Mouse (Mus musculus): ENCODE measurements at regions not wholly inside any gene's neighbourhood (a gene's known extent, or its start where the extent isn't known, plus 50 kb on each side); places are given as distances from the start of the nearest gene placed in this dataset.

DNA sequence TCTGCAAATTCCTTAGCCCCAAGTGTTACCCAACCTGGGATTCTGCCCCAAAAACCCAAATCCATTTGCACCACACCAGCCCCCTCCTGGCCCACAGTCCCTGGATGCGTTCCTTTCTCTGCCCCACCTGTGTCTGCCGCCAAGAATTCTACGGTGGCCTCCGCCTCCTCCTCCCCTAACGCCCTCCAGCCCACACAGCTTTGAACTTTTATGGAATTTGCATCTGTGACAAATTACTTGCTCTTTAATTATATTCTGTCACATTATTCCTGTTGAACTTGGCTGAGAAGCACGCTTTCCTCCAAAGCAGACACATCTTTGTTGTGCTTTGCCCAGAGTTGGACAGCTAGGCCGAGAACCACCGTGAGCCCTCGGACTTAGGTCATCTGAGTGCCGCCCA lies 131.8 kb upstream of the Cops8 start:
- no peaks in the 10 kb centered on the region for H3K27me3 ChIP-seq (ENCODE audit: control insufficient read depth, insufficient read depth, low read length, poor library complexity, severe bottlenecking)
- no peak for DNase-seq (ENCODE audit: low read depth, low spot score)
- no peaks in the 10 kb centered on the region for H3K36me3 ChIP-seq (ENCODE audit: control insufficient read depth, insufficient read depth, low read length, poor library complexity, severe bottlenecking)

DNA sequence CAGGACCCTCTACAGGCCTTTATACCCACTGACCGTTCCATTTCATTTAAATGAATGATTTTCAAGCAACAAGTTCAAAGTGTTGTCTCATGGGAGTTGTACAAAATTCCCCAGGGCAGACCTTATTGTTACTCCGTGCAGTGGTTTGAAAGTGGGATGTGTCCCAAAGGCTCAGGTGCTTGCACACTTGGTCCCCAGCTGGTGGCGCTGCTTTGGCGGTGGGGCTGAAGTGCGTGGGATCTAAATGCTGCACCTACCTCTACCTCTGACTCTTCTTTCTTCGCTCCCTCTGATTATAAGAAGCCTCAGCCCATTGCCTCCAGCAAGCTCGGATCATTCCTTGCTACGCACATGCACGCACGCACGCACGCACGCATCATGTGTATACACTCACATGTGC lies 131.0 kb upstream of the Cops8 start:
- no peak for DNase-seq (ENCODE audit: low read depth, low spot score)
- H3K36me3 ChIP-seq (ENCODE audit: control insufficient read depth, insufficient read depth, low read length, poor library complexity, severe bottlenecking) = no peaks in the 10 kb centered on the region

DNA sequence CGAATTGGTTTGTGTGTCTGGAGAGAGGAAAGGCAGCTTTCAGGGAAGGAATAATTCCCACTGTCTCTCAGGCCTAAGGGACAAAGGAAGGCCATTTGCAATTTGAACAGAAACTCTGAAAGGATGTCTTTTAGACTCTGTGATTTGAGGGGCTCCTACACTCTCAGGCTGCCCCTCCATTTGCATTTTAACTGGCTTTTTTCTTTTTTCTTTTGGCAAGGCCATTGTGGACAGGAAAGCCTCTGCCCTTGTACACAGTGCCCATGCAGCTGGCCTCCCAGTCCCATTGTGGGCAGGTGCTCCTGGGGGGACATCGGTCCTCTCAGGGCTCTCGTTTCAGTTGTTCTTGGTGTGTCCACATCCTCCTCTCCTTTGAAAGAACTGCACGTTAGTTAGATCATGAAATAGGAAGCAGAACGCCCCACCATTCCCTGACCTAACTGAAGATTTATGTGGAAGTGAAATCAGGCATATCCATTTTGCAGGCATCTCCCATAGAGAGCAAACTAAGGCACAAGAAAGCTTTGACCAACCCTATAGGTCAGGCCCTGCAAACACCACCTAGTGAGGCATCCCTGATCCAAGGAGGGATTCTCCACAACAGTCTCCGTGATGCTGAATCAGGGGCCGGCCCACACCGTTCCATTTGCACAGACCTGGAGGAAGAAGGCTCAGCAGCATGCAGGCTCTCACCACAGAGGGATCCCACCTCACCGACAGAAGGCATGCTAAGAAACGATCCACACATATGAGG lies 127.5 kb upstream of the Cops8 start:
- DNase-seq (ENCODE audit: low read depth, low spot score) = no peak
- Histone ChIP-seq H3K27me3 (ENCODE audit: control insufficient read depth, insufficient read depth, low read length, poor library complexity, severe bottlenecking) (no peaks in the 10 kb centered on the region), H3K36me3 (ENCODE audit: control insufficient read depth, insufficient read depth, low read length, poor library complexity, severe bottlenecking) (no peaks in the 10 kb centered on the region)

More for the DNA sequence above, 131.0 kb upstream of the Cops8 start:
- H3K27me3 ChIP-seq (ENCODE audit: control insufficient read depth, insufficient read depth, low read length, poor library complexity, severe bottlenecking) = no peaks in the 10 kb centered on the region

DNA sequence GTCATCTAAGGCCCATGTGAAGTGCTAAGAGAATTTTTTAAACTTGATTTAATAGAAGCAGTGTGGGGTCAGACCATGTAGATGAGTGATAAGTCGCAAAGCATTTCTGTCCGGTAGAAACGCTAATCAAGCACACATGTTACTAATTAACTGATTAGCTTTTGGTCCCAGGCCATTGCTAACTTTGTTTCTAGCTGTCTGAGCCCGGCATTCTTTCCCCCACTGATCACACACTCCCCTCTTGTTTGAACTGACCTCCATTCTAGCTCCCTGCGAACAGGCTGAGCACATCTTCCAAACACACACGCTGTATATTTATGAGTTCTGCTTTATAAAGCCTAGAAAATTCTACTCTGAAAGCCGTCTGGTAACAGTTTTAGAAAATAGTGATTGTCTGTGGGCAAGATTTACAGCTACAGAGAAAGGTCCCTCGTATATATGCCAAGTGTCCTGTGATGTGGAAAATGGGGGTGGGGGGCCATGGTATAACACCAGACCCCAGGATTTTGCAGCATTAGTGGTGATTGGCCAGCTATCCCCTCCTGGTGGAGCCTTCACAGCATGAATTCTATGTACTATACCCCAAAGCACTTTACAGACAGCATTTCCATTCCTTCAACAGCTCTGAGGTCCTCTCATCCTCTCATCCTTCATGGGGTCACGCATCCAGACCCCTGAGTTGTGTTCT lies 126.1 kb upstream of the Cops8 start:
- H3K27me3 ChIP-seq (ENCODE audit: control insufficient read depth, insufficient read depth, low read length, poor library complexity, severe bottlenecking) = no peaks in the 10 kb centered on the region
- DNase-seq (ENCODE audit: low read depth, low spot score) = no peak
- H3K36me3 ChIP-seq (ENCODE audit: control insufficient read depth, insufficient read depth, low read length, poor library complexity, severe bottlenecking) = no peaks in the 10 kb centered on the region

DNA sequence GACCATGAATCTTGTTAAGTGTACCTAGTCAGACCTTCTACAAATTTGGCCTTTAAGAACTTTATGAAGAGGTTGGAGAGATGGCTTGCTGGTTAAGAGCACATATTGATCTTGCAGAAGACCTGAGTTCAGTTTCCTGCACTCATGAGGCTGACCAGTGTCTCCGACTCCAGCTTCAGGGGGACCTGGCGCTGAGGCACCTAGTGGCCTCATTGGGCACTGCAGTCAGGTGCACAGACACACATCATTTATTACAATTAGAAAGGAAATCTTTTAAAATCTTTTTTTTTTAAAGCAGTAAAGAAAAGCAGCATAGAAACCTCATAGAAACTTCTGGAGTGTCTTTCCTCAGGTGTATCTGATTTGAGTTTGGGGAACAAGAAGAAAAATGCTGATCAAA lies 123.9 kb upstream of the Cops8 start:
- H3K27me3 ChIP-seq (ENCODE audit: control insufficient read depth, insufficient read depth, low read length, poor library complexity, severe bottlenecking) = no peaks in the 10 kb centered on the region
- no peaks in the 10 kb centered on the region for H3K36me3 ChIP-seq (ENCODE audit: control insufficient read depth, insufficient read depth, low read length, poor library complexity, severe bottlenecking)
- no peak for DNase-seq (ENCODE audit: low read depth, low spot score)

DNA sequence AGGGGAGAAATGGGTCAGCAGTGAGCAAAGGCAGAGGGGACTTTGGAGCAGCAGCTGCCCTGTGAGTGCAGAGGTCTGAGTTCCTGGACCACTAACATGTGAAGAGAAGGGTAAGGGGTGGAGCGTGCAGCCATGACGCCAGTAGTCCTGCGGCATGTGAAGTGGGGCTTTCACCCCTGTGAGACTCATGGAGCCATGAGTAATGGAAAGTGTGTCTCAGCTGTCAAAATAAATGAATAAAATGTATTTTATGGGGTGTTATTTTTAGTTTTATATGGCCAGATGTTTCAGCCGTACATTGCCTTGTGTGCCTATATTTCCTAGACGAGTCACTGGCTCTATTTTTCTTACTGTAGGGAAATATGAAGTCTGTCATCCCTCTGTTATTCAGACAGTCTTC lies 121.5 kb upstream of the Cops8 start:
- Histone ChIP-seq H3K27me3 (ENCODE audit: control insufficient read depth, insufficient read depth, low read length, poor library complexity, severe bottlenecking) (no peaks in the 10 kb centered on the region), H3K36me3 (ENCODE audit: control insufficient read depth, insufficient read depth, low read length, poor library complexity, severe bottlenecking) (no peaks in the 10 kb centered on the region)
- no peak for DNase-seq (ENCODE audit: low read depth, low spot score)

DNA sequence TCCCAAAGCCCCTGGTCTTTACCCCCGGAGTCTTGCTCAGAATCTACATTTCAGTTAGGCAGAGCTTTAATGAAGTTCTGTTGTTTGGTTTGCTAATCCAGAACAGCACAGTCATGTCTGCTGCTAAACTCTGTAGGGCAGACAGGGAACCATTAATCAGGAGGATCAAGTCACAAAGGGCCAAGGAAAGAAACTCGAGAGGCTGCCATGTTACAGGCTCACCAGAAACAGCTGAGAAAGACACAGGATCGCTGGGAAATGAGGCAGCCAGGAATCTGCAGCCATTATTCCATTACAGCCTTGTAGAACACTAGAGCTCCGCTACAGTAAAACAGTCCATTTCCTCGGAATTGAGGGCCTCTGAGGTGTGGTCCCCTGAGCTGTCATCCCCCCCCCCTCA lies 121.1 kb upstream of the Cops8 start:
- Histone ChIP-seq H3K27me3 (ENCODE audit: control insufficient read depth, insufficient read depth, low read length, poor library complexity, severe bottlenecking) (no peaks in the 10 kb centered on the region), H3K36me3 (ENCODE audit: control insufficient read depth, insufficient read depth, low read length, poor library complexity, severe bottlenecking) (no peaks in the 10 kb centered on the region)
- DNase-seq (ENCODE audit: low read depth, low spot score) = no peak

DNA sequence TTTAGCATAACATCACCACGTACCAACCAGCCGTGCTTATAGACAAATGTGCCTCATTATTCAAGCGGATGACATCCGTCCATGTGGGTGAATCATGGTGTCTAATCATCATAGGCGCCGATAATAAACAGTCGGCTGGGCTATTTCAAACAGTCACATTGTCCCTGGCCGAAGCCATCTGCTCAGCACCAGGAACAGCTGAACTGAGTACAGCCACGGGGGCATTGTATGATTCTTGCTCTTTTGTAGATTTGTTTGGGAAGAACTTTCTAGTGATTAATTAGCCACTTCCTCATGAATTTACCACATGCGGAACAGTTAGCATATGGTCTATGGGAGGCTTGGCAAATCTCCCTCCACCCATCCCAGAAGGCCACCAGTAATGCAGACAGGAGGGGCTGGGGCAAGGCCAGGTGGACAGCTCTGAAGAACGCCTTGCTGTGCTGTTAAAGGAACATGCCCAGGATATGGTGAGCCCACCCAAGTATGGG lies 116.4 kb upstream of the Cops8 start:
- no peaks in the 10 kb centered on the region for H3K36me3 ChIP-seq (ENCODE audit: control insufficient read depth, insufficient read depth, low read length, poor library complexity, severe bottlenecking)
- DNase-seq (ENCODE audit: low read depth, low spot score) = no peak
- no peaks in the 10 kb centered on the region for H3K27me3 ChIP-seq (ENCODE audit: control insufficient read depth, insufficient read depth, low read length, poor library complexity, severe bottlenecking)

DNA sequence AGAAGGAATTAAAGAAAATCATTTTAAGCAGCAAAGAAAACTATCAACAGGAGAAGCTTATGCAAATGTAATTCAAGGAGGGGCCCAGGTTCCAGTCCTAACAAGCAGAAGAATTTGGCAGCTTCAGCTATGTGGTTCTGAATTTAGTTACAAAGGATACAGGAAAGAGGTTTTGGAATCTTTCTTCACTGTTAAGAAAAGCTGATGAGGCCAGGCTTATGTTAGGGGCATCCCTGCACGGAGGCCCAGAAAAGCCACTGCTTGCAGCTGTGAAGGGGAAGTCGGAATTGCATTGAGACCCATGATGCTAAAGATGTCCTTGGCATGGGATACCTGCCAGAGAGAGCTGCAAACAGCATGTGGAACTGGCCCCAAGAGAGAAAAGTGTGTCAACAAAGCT lies 114.9 kb upstream of the Cops8 start:
- no peak for DNase-seq (ENCODE audit: low read depth, low spot score)
- no peaks in the 10 kb centered on the region for H3K36me3 ChIP-seq (ENCODE audit: control insufficient read depth, insufficient read depth, low read length, poor library complexity, severe bottlenecking)
- H3K27me3 ChIP-seq (ENCODE audit: control insufficient read depth, insufficient read depth, low read length, poor library complexity, severe bottlenecking) = no peaks in the 10 kb centered on the region

DNA sequence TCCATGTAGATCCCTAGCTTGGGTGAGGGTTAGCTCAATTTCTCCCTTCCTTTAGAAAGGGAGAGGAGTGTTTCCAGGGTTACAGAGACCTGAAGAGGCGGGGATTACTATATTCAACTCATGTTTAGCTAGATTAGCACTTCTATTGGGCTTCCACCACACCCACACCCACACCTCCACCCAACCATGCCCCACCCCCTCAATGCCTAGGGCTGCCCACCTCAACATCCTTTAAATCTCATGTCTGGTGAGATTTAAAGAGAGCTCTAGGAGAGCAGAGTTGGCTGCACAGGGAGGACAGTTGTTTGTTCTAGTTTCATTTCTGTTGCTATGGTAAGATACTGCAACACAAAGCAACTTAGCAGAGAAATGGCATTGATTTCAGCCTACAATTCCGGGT lies 113.8 kb upstream of the Cops8 start:
- no peaks in the 10 kb centered on the region for H3K36me3 ChIP-seq (ENCODE audit: control insufficient read depth, insufficient read depth, low read length, poor library complexity, severe bottlenecking)
- no peak for DNase-seq (ENCODE audit: low read depth, low spot score)
- H3K27me3 ChIP-seq (ENCODE audit: control insufficient read depth, insufficient read depth, low read length, poor library complexity, severe bottlenecking) = no peaks in the 10 kb centered on the region

DNA sequence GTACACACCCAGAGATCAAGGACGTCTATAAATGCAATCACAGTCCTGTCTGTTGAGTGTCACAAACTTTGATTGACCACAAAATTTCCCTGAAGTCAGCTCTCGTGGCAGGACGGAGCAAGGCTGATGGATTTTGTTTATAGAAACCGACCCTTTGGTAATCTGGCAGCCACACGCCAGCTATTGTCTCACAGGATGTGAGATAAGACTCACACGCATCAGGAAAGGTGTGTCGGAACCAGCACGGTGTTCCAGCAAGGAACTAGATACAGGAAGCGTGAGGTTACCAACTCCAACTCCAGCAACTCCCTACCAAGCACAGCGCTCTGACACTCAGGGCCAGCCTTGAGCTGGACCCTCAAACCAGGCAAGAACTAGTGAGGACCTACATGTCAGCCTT lies 112.4 kb upstream of the Cops8 start:
- Histone ChIP-seq H3K27me3 (ENCODE audit: control insufficient read depth, insufficient read depth, low read length, poor library complexity, severe bottlenecking) (no peaks in the 10 kb centered on the region), H3K36me3 (ENCODE audit: control insufficient read depth, insufficient read depth, low read length, poor library complexity, severe bottlenecking) (no peaks in the 10 kb centered on the region)
- no peak for DNase-seq (ENCODE audit: low read depth, low spot score)

DNA sequence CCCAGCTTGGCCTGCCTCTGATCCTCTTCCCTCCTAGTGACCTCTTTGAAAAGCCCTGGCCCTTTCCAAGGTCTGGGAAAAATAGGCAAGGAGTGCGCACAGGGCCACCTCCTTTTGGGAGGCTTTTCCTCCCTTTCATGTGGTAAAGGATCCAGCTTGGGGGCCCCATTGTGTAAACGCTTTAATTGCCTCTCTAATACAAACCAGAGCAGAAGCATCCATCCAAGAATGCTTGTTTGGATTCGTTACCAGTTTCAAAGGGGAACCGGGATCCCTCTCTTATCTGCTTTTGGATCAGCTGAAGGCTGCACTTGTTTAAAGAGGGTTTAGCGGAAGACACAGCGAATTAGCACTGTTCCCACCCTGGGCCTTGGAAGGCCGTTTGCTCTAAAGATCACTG lies 109.3 kb upstream of the Cops8 start:
- no peaks in the 10 kb centered on the region for H3K27me3 ChIP-seq (ENCODE audit: control insufficient read depth, insufficient read depth, low read length, poor library complexity, severe bottlenecking)
- no peaks in the 10 kb centered on the region for H3K36me3 ChIP-seq (ENCODE audit: control insufficient read depth, insufficient read depth, low read length, poor library complexity, severe bottlenecking)
- no peak for DNase-seq (ENCODE audit: low read depth, low spot score)

DNA sequence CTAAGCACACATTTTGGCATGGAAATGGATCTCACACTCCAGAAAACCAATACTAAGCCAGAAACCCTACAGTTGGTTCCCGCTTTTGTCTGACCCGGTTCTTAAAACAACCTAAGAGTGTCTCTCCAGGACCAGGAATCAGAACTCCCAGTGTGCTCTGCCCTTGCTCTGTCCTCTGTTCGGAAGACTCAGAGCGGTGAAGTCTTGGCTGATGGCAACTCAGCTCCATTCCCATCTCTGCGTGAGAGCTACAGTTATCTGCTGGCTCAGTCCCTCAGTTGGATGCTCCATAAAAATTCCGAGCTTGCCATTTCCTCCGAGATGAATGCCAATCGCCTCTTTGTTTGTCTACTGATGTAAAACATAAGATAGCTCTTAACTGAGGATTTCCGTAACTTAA lies 107.6 kb upstream of the Cops8 start:
- Histone ChIP-seq H3K27me3 (ENCODE audit: control insufficient read depth, insufficient read depth, low read length, poor library complexity, severe bottlenecking) (no peaks in the 10 kb centered on the region), H3K36me3 (ENCODE audit: control insufficient read depth, insufficient read depth, low read length, poor library complexity, severe bottlenecking) (no peaks in the 10 kb centered on the region)
- no peak for DNase-seq (ENCODE audit: low read depth, low spot score)

DNA sequence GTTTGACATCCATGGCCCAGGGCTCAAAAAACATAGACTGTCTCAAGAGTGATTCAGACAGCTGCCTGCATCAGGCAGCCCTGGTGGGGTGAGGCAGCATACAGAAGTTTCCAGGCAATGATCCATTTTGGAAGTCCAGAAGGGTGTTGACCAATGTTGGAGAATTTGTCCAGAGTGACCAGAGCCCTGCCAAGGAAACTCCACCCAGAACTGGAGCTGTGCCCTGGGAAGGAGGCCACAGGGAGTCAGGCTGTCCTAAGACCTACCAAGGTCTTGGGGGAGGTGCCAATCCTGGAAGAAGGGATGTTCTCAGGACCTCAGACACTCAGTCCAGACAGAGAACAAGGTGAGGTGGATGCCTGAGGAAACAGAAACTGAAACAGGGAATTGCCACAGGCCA lies 105.2 kb upstream of the Cops8 start:
- no peak for DNase-seq (ENCODE audit: low read depth, low spot score)
- no peaks in the 10 kb centered on the region for H3K27me3 ChIP-seq (ENCODE audit: control insufficient read depth, insufficient read depth, low read length, poor library complexity, severe bottlenecking)
- no peaks in the 10 kb centered on the region for H3K36me3 ChIP-seq (ENCODE audit: control insufficient read depth, insufficient read depth, low read length, poor library complexity, severe bottlenecking)

DNA sequence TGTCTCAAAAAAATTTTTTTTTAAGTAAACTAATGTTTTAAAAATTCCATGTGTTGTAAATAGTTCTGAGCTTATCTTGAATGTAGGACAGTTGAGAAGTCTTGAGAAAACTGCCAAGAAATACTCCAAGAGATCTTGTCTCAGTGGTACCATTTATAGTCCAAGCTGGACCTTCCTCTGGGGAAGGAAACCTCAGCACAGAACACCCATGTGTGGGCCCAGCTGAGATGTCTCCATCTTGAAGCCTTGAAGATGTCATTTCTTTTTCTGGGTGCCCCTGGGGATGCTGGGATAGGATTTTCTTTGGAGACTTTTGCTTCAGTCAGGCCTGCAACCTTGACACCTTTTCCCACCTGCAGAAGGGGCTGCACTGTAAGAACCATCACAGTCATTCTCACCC lies 101.4 kb upstream of the Cops8 start:
- Histone ChIP-seq H3K36me3 (ENCODE audit: control insufficient read depth, insufficient read depth, low read length, poor library complexity, severe bottlenecking) (no peaks in the 10 kb centered on the region), H3K27me3 (ENCODE audit: control insufficient read depth, insufficient read depth, low read length, poor library complexity, severe bottlenecking) (no peaks in the 10 kb centered on the region)
- DNase-seq (ENCODE audit: low read depth, low spot score) = no peak
